Mouse (Mus musculus): ENCODE results near the gene Tmc6. TPM values are rescaled to one million over a fixed set of nuclear protein-coding genes. Genes with fewer than 3 reads are reported as not detected.
A peak's percentile ranks its signal among the peaks of the same experiment; 100 is the strongest.

The Tmc6 gene
- polyA plus RNA-seq, 1 experiment = 13.7 TPM

GRCm38 (mm10) chr11:117759267-117759666, 22.7 kb downstream of the Tmc6 start:
- TF ChIP-seq CTCF (IDR thresholded peaks at IDR 0.05; ENCODE audit: borderline replicate concordance, insufficient read depth, low read depth, low read length) (no peak), POLR2A (IDR thresholded peaks at IDR 0.05; ENCODE audit: borderline replicate concordance, insufficient read depth, low read length) (no peak)
- peaks cover 30% of the 10 kb centered on the region for H3K4me1 ChIP-seq (ENCODE audit: control insufficient read depth, insufficient read depth, low read length)
- WGBS = 32% methylated on average over 10 of the region's 10 CpGs
- DNase-seq = peak; percentile 51 to 70
- H3K27ac ChIP-seq (ENCODE audit: insufficient read depth, low read length) = no peak overlapping the region
- H3K4me3 ChIP-seq (replicated peaks; ENCODE audit: insufficient read depth, low read depth, low read length) = no peak overlapping the region
- no peaks in the 10 kb centered on the region for H3K27me3 ChIP-seq (ENCODE audit: control insufficient read depth, insufficient read depth, low read length)

GRCm38 (mm10) chr11:117755891-117756290, 26.1 kb downstream of the Tmc6 start:
- 81% methylated on average over 7 of the region's 7 CpGs for WGBS
- Histone ChIP-seq H3K27ac (ENCODE audit: insufficient read depth, low read length) (no peak overlapping the region), H3K27me3 (ENCODE audit: control insufficient read depth, insufficient read depth, low read length) (no peaks in the 10 kb centered on the region), H3K4me3 (replicated peaks; ENCODE audit: insufficient read depth, low read depth, low read length) (no peak overlapping the region), H3K4me1 (ENCODE audit: control insufficient read depth, insufficient read depth, low read length) (peaks cover 30% of the 10 kb centered on the region)
- no peak for TF ChIP-seq POLR2A (IDR thresholded peaks at IDR 0.05; ENCODE audit: borderline replicate concordance, insufficient read depth, low read length)
- TF ChIP-seq CTCF (IDR thresholded peaks at IDR 0.05; ENCODE audit: borderline replicate concordance, insufficient read depth, low read depth, low read length) = no peak
- no peak for DNase-seq

GRCm38 (mm10) chr11:117751544-117751943, 30.5 kb downstream of the Tmc6 start:
- no peak overlapping the region for H3K27ac ChIP-seq (ENCODE audit: insufficient read depth, low read length)
- H3K27me3 ChIP-seq (ENCODE audit: control insufficient read depth, insufficient read depth, low read length) = no peaks in the 10 kb centered on the region
- no peak for TF ChIP-seq CTCF (IDR thresholded peaks at IDR 0.05; ENCODE audit: borderline replicate concordance, insufficient read depth, low read depth, low read length)
- TF ChIP-seq POLR2A (IDR thresholded peaks at IDR 0.05; ENCODE audit: borderline replicate concordance, insufficient read depth, low read length) = no peak
- DNase-seq = no peak
- WGBS = 84% methylated on average over 6 of the region's 6 CpGs
- H3K4me3 ChIP-seq (replicated peaks; ENCODE audit: insufficient read depth, low read depth, low read length) = no peak overlapping the region
- H3K4me1 ChIP-seq (ENCODE audit: control insufficient read depth, insufficient read depth, low read length) = peaks cover 7% of the 10 kb centered on the region

- WGBS = 43% methylated on average over 10 of the region's 10 CpGs
- Histone ChIP-seq H3K4me3 (replicated peaks; ENCODE audit: insufficient read depth, low read depth, low read length) (no peak overlapping the region), H3K27ac (ENCODE audit: insufficient read depth, low read length) (no peak overlapping the region), H3K27me3 (ENCODE audit: control insufficient read depth, insufficient read depth, low read length) (no peaks in the 10 kb centered on the region), H3K4me1 (ENCODE audit: control insufficient read depth, insufficient read depth, low read length) (peaks cover 7% of the 10 kb centered on the region)
- peak in 1 of 2 experiments; percentile 57 for DNase-seq
- no peak for TF ChIP-seq POLR2A (IDR thresholded peaks at IDR 0.05; ENCODE audit: borderline replicate concordance, insufficient read depth, low read length)
- no peak for TF ChIP-seq CTCF (IDR thresholded peaks at IDR 0.05; ENCODE audit: borderline replicate concordance, insufficient read depth, low read depth, low read length)
Observed at GRCm38 (mm10) chr11:117749414-117749813, 32.6 kb downstream of the Tmc6 start.

GRCm38 (mm10) chr11:117748628-117749027, 33.4 kb downstream of the Tmc6 start:
- no peak for TF ChIP-seq CTCF (IDR thresholded peaks at IDR 0.05; ENCODE audit: borderline replicate concordance, insufficient read depth, low read depth, low read length)
- no peak for TF ChIP-seq POLR2A (IDR thresholded peaks at IDR 0.05; ENCODE audit: borderline replicate concordance, insufficient read depth, low read length)
- H3K27ac ChIP-seq (ENCODE audit: insufficient read depth, low read length) = no peak overlapping the region
- H3K4me3 ChIP-seq (replicated peaks; ENCODE audit: insufficient read depth, low read depth, low read length) = no peak overlapping the region
- no peak for DNase-seq
- H3K4me1 ChIP-seq (ENCODE audit: control insufficient read depth, insufficient read depth, low read length) = peaks cover 7% of the 10 kb centered on the region
- no peaks in the 10 kb centered on the region for H3K27me3 ChIP-seq (ENCODE audit: control insufficient read depth, insufficient read depth, low read length)
- 81% methylated on average over 4 of the region's 4 CpGs for WGBS

- Histone ChIP-seq H3K4me3 (replicated peaks; ENCODE audit: insufficient read depth, low read depth, low read length) (no peak overlapping the region), H3K27ac (ENCODE audit: insufficient read depth, low read length) (no peak overlapping the region), H3K4me1 (ENCODE audit: control insufficient read depth, insufficient read depth, low read length) (peaks cover 4% of the 10 kb centered on the region), H3K27me3 (ENCODE audit: control insufficient read depth, insufficient read depth, low read length) (no peaks in the 10 kb centered on the region)
- 82% methylated on average over 4 of the region's 4 CpGs for WGBS
- TF ChIP-seq POLR2A (IDR thresholded peaks at IDR 0.05; ENCODE audit: borderline replicate concordance, insufficient read depth, low read length) (no peak), CTCF (IDR thresholded peaks at IDR 0.05; ENCODE audit: borderline replicate concordance, insufficient read depth, low read depth, low read length) (no peak)
- DNase-seq = no peak
Observed at GRCm38 (mm10) chr11:117743454-117744030, 38.5 kb downstream of the Tmc6 start.

GRCm38 (mm10) chr11:117742715-117743114, 39.3 kb downstream of the Tmc6 start:
- no peak for TF ChIP-seq POLR2A (IDR thresholded peaks at IDR 0.05; ENCODE audit: borderline replicate concordance, insufficient read depth, low read length)
- no peak for TF ChIP-seq CTCF (IDR thresholded peaks at IDR 0.05; ENCODE audit: borderline replicate concordance, insufficient read depth, low read depth, low read length)
- Histone ChIP-seq H3K4me3 (replicated peaks; ENCODE audit: insufficient read depth, low read depth, low read length) (no peak overlapping the region), H3K4me1 (ENCODE audit: control insufficient read depth, insufficient read depth, low read length) (no peaks in the 10 kb centered on the region), H3K27ac (ENCODE audit: insufficient read depth, low read length) (no peak overlapping the region), H3K27me3 (ENCODE audit: control insufficient read depth, insufficient read depth, low read length) (no peaks in the 10 kb centered on the region)
- no peak for DNase-seq
- 79% methylated on average over 8 of the region's 8 CpGs for WGBS

- no peaks in the 10 kb centered on the region for H3K27me3 ChIP-seq (ENCODE audit: control insufficient read depth, insufficient read depth, low read length)
- TF ChIP-seq POLR2A (IDR thresholded peaks at IDR 0.05; ENCODE audit: borderline replicate concordance, insufficient read depth, low read length) (no peak), CTCF (IDR thresholded peaks at IDR 0.05; ENCODE audit: borderline replicate concordance, insufficient read depth, low read depth, low read length) (no peak)
- no peak for DNase-seq
- H3K4me1 ChIP-seq (ENCODE audit: control insufficient read depth, insufficient read depth, low read length) = no peaks in the 10 kb centered on the region
- no peak overlapping the region for H3K4me3 ChIP-seq (replicated peaks; ENCODE audit: insufficient read depth, low read depth, low read length)
- no peak overlapping the region for H3K27ac ChIP-seq (ENCODE audit: insufficient read depth, low read length)
- whole genome bisulfite sequencing = 49% methylated on average over 8 of the region's 8 CpGs
Observed at GRCm38 (mm10) chr11:117742243-117742642, 39.8 kb downstream of the Tmc6 start.
